Mouse (Mus musculus) cerebellum, adult 2 months (tissue): ENCODE measurements around the gene A530084C06Rik.
A peak's percentile ranks its signal among the peaks of the same experiment; 100 is the strongest.

Experiments used
- CTCF ChIP-seq: fragments of 200-500 bp; IDR thresholded peaks from 2 replicates; pipeline ENCODE4 v1.5.1; 2011; ENCODE audit warnings: low read depth, mild to moderate bottlenecking, control low read depth, low read length, moderate library complexity, borderline replicate concordance; ENCODE audit not compliant: insufficient read depth
- POLR2A ChIP-seq: fragments of 200-500 bp; IDR thresholded peaks from 2 replicates; pipeline ENCODE4 v1.6.1; 2011; ENCODE audit warnings: low read length, control low read depth, borderline replicate concordance; ENCODE audit not compliant: insufficient read depth

DNA sequence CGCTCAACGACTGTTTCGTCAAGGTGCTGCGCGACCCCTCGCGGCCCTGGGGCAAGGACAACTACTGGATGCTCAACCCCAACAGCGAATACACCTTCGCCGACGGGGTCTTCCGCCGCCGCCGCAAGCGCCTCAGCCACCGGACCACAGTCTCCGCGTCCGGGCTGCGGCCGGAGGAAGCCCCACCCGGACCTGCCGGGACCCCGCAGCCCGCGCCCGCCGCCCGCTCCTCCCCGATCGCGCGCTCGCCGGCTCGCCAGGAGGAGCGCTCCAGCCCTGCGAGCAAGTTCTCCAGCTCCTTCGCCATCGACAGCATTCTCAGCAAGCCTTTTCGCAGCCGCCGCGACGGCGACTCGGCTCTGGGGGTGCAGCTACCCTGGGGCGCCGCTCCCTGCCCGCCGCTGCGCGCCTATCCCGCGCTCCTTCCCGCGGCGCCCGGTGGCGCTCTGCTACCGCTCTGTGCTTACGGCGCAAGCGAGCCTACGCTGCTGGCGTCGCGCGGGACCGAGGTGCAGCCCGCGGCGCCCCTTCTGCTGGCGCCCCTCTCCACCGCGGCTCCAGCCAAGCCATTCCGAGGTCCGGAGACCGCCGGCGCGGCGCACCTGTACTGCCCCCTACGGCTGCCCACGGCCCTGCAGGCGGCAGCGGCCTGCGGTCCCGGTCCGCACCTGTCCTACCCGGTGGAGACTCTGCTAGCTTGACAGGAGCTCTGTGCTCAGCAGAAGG, 449 bp upstream of the A530084C06Rik start:
- TF ChIP-seq CTCF, result peak; percentile 58; the same call in 1 of the 2 replicates
- TF ChIP-seq POLR2A, result no peak
